Mouse (Mus musculus) kidney, postnatal 36 days (tissue): ENCODE data around the gene Hcrt.

ENCODE experiments used
- DNase-seq, 2 experiments: peaks; one replicate each; pipeline ENCODE4 v3.0.0; 2021 to 2022; ENCODE audit warnings: mixed read lengths in 2 of 2

Hcrt gene

DNA sequence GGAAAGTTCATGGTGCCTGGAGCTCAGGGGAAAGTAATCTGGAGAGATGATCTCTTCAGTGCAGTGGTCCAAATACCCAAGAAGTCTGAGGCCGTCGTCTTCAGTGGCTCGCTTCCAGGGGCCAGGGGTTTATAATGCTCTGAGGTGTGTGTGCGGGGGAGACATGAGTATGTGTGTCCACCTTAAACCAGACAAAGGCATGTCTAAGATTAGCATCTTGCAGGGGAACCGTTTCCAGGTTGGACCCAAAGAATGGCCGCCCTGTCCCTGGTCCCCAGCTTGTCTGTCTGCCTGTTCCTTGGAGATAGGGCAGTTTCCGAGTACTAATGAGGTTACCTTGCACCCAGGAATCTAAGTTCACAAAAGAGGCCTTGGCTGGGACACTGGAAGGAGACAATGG is at the start of gene Hcrt:
Hcrt (minus strand) TSS at position 101 of the 400 bp plus-strand sequence.
- no peak for DNase-seq

DNA sequence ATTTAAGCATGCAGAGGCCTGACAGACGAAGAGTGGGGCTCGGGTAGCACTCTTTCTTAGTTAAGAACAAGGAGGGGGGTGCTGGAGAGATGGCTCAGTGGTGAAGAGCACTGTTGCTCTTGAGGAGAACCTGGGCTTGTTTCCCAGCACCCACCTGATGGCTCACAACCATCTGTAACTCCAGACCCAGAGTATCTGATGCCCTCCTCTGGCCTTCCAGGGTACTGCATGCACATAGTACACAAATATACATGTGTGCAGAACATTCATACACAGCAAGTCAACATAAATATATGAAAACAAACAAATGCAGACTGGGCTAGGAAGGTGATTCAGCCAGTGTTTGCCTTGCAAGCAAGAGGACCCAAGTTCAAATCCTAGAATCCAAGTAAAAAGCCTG is 48.4 kb upstream of the Hcrt start:
- DNase-seq, result peak in 1 of 2 experiments; percentile 37

DNA sequence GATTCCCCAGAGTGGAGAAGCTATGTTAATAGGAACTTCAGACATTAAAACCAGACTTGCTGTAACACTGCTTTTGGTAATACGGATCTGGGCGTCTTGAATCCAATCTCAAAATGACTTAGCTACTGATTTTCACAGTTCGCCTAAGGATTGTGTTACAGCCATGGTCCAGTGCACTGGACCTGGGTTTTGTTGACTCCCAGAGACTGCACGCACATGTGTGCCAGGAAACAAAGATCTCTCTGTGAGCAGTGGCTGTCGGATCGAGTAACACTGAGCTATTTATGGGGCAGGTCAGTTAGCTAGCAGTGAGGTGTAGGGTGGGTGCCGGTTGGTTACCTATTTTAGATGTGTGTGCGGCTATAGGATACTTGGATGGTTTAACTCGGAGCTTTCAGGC is 47.8 kb upstream of the Hcrt start:
- peak; percentile 62 to 80 for DNase-seq

DNA sequence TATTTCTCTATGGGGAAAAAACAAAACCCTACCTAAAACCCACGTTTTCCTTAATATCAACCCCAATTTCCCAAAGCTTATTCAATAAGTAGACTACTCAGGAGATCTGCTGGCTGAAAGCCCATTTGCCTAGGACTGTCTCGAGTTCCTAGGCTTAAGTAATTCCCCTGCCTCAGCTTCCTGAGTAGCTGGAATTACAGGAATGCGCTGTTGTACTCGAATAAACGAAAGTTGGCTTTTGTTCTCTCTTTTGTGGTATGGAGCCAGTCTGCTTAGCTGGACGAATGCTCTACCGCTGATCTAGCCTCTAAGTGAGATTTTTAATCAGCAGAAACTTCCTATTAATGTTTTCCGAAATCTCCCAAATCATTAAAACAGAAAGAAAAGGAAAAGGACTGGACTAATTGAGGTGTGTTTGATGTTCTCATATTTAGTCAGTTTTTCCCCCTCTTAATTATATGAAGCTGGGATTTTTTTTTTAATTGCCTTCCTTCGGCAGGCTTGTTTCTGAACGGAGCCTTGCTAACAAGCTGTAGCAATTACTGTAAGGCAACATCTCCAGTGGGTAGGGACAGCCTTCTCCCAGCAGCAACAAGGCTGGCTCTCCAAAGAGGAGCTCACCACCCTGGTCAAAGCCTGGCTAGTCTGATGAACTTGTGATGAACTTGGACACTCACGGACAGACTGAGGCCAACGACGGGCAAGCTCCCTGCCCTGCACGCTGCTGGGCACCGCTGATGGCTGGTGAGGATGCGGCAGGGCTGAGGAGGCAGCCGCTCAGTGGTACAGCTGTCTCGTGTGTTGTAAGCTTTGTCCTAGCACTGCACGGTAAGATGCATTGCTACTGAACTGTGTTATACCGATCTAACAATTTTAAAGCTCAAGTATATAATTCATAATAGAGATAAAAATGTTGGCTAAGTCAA is 43.9 kb upstream of the Hcrt start:
- no peak for DNase-seq

DNA sequence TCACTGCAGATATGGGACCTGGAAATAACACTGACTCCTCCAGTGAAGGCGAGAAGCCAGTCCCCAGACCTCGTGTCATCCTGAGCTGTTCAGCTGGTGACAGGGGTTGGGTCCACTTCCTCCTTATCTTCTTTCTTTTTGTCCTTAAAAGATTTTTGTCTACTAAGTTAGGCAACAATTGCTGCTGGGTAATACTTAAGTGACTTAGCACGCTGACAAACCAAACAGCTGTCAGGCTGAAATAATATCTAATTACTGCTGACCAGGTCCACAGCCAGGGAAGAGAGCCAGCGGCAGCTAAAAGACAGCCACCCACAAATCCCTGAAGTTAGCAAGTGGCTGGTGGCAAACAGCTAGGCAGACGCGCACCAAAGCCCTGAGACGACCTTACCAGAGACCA is 42.8 kb upstream of the Hcrt start:
- DNase-seq, result no peak

DNA sequence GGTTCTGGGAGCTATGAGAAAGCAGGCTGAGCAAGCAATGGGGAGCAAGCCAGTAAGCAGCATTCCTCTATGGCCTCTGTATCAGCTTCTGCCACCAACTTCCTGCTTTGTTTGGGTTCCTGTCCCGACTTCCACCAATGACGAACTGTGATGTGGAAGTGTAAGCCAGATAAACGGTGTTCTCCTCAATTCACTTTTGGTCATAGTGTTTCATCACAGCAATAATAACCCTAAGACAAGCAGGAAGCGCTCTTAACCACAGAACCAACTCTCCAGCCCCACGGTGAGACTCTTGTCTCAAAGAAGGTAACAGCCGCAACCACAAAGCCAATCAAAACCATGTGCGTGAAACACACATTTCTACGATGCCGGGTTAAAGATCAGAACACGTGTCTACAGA is 41.7 kb upstream of the Hcrt start:
- no peak for DNase-seq

DNA sequence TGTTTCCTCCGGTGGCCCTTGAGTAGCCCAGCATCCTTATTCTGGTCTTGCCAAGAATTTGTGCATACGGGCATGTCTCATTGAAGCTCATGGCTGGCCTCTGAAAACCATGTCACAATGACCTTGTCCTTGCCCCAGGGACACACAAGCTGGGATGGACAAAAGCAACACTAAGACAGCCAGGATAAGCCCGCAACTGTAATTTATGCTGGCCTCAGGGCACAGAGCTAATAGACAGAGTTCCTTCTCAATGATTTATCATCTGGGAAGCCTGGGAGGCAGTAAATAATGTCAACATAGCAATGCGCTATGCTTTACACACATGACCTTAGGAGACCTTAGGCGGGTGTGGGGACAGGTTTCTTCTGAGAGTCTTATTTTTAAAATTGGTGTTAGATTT is 36.7 kb upstream of the Hcrt start:
- no peak for DNase-seq

DNA sequence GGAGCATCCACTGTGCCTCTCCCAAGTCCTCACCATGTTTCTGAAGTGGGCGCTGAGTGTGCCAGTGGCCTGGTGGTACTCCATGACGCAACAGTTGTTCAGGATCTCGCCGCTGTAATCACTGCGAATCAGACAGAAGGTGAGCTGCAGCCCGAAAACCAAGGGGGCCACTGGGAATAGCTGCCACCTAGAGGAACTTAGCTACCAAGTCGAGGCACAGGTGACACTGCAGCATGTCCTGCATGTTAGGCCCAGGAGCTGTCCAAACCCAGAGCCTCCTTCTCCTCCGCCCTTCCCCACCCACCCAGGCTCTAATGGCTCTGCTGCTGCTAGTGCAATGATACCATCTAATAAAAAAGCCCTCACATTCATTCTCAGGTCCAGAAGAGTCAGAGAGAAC is 33.9 kb upstream of the Hcrt start:
- DNase-seq, result no peak

DNA sequence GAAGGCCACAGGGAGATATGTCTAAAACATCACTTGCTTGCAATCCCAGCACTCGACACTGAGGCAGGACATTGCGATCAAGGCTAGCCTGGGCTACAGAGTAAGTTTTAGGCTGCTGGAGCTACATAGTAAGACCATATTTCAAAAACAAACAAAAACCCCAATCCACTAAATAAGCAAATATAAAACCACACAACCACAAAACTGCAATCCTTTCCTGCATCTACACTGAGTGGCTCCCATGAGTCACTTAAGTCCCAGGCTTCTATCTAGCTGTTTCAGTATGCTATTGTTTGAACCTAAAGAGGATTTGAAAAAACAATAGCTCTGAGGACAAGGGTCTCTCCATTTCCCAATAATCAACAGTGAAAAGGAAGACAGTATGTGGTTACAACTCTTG is 32.7 kb upstream of the Hcrt start:
- no peak for DNase-seq

DNA sequence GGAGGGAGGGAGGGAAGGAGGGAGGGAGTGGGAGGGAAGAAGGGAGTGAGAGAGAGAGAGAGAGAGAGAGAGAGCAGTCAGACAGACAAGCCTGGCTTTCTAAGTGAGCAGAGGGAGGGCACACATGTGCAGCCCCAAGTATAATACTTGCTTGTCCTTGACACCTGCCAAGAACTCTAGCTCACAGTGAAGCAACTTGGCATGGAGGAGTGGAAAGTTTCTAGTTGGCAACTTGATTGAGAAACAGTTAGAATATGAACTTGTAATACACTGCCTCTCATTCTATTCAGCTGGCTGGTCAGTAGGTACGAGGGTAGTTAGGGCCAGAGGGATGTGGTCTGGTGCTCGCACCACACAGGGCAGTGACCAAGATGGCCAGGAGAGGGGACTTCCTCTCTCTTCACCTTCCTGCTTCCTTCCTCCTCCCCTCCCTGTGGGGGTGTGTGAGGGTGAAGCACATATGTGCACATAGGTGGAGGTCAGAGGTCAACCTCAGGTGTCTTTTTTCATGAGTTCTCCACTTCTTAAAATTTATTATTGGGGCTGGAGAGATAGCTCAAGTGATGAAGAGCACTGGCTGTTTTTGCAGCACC is 28.8 kb upstream of the Hcrt start:
- peak; percentile 66 to 87 for DNase-seq

DNA sequence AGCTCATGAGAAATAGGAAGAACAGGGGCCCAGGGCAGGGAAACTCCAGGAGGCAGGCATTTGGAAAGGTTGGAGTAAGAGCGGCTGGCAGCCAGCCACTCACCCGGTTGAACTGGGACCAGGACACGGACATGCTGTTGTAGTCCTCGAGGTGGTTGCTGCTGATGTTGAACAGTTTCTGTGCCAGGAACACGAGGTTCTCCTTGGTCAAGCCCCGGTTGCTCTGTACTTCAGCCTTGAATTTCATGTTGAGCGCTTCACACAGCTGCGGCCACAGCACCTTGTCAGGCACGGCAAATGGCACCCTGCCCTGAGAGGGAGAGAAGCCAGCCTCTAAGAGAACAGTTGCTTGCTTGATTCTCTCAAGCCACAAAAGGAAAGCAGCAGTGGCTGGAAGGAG is 27.9 kb upstream of the Hcrt start:
- DNase-seq, result peak; percentile 90 to 92

DNA sequence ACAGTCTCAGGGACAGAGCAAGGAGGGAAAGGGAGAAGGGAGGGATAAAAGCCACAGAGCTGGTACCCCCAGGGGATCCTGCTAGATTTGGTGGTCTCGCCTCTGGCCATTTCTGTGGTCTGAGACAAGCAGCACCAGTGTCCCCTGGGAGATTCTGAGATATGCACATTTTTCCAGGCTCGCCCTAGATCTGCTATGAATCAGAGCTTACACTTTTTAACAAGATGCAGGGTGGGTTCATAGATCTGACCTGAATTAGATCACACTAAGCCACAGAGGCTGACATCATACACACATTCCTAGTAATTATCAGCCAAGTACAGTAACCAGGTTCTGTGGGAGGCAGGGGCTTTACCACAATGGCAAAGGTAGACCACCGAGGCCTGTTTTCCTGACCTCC is 27.0 kb upstream of the Hcrt start:
- DNase-seq, result no peak

DNA sequence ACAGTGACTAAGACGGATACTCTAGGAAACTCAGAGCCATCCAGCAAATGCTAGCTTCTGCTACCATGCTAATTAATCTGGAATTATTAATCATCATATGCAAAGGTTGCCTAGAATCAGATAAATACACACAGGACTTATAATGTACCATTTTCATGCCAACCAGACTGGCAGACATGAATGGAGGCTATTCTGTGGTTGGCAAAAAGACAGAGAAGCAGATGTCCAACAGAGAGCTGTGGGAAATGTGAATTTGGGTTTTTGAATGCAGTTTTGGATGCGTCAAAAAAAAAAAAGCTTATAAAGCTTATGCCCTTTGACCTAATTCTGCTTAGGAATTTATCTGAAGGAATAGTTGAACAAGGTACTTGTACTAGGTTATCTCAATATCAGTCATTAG is 23.0 kb upstream of the Hcrt start:
- no peak for DNase-seq

DNA sequence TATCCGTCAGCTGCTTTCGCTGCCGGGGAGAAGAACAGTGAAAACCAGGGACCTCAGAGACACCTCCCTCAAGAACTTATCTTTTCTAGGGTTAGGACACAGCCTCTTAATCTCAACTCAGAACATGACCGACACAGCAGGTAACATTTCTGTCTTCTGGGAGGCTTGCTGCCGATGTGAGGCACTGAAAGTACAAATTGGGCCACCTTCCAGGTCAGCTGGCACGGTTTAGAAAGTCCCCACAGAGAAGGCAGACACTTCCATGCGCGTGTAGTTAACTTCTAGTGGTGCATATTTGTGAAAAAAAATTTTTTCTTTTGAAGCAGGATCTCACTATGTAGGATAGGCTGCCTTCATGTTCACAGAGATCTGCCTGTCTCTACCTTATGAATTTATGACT is 21.6 kb upstream of the Hcrt start:
- DNase-seq, result peak in 1 of 2 experiments; percentile 57

DNA sequence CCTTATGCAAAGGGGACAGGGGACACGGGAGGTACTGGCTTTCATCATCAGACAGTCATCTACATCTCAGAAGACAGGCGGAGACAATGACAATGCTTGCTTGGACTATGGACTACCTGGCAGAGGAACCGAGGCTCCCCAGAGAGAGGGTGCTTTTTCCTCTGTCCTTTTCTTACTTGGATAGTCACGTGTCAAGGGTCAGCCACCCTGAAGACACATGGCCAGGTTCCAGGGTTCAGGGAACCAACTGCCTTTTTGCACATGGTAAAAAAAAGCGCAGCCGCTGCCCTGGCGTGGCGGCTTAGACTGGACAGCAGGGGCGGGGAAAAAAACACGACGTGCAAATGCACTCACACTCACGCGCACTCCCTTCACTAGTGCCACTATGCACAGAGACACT is 19.8 kb upstream of the Hcrt start:
- DNase-seq, result peak; percentile 89 to 93

DNA sequence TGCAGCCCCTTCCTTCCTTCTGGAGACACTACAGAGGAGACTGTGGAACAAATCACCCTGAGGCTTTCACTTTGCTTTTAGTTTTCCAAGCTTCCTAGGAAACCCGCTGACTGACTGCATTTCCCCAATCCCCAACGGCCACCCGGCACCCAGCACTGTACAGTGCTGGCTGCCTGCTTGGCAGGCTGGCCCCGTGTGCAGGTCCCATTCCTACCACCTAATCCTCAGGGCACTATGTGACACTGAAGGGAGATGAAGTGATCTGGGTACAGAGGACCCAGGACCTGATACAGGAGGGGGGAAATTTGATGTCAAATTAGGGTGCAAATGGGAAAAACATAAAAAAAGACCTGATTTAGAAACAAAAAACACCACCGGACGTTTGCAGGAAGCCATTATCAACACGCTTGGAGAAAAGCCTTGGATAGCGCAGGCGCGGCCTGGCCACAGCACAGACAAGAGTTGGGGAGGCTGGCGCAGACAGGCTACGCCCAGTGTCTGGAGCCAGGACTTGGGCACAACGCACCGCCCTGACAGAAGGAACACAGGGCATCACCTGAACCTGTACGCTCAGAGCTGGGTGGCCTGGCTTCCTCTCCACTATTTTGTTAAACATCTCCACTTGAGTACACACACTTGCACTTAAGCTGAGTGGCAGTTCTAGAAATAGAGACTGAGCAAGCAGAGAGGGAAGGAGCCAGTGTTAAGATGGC is 19.2 kb upstream of the Hcrt start:
- peak in 1 of 2 experiments; percentile 56 for DNase-seq

DNA sequence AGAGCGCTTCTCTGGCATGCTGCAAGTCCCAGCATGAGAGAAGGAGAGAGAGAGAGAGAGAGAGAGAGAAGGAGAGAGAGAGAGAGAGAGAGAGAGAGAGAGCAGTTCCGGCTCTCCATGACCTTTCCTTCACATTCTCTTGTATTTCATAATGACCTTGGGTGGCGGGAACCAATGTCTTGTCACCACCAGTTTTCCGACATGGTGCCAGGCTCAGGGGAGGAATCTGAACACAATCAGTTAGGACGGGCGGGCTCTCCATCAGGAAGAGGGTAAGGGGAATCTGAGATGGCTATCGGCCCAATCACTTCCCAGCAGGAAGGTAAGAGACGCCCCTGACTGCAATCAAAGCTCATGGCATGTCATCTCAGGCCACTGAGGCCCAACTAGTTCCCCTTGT is 17.5 kb upstream of the Hcrt start:
- no peak for DNase-seq

DNA sequence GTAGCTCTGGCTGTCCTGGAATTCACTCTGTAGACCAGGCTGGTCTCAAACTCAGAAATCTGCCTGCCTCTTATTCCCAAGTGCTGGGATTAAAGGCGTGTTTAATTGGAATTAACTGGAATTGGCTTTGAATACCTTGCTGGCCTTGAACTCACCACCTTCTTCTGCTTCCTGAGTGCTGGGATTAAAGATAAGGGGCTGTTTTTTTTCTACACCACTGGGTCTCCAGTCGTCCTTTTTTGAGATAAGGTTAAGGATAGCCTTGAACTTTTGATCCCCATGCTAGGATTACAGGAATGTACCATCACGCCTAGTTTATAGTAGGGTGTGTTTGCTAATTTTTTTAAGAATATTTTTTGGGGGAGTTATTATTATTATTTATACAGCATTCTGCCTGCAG is 15.3 kb upstream of the Hcrt start:
- no peak for DNase-seq

DNA sequence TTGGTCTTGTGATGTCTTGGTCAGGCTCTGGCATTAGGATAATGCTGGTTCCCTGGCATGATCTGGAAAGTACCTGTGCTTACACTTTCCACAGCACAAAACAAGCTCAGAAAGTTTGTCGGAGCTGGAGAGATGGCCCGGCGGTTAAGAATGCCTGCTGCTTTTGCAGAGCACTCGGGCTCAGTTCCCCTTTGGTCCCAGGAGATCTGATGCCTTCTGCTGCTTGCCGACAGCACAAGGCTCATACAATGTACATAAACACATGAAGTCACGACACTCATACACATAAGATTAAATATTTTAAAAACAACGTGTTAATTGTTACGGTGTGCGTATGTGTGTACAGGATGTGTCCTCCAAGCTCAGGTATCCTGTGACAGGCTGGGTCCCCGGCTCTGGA is 13.2 kb upstream of the Hcrt start:
- no peak for DNase-seq

DNA sequence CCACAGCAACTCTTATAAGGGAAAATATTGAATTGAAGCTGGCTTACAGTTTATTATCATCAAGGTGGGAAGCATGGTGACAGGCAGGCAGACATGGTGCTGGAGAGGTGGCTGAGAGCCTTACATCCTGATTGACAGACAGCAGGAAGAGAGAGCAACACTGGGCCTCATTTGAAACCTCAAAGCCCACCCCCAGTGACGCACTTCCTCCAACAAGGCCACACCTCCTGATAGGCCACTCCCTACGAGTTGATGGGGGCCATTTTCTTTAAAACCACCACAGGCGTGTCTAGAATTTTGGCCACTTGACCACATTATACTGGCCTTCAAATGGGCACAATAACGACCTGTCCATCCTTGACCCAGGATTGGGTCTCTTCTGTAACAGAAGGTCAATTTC is 11.5 kb upstream of the Hcrt start:
- no peak for DNase-seq

DNA sequence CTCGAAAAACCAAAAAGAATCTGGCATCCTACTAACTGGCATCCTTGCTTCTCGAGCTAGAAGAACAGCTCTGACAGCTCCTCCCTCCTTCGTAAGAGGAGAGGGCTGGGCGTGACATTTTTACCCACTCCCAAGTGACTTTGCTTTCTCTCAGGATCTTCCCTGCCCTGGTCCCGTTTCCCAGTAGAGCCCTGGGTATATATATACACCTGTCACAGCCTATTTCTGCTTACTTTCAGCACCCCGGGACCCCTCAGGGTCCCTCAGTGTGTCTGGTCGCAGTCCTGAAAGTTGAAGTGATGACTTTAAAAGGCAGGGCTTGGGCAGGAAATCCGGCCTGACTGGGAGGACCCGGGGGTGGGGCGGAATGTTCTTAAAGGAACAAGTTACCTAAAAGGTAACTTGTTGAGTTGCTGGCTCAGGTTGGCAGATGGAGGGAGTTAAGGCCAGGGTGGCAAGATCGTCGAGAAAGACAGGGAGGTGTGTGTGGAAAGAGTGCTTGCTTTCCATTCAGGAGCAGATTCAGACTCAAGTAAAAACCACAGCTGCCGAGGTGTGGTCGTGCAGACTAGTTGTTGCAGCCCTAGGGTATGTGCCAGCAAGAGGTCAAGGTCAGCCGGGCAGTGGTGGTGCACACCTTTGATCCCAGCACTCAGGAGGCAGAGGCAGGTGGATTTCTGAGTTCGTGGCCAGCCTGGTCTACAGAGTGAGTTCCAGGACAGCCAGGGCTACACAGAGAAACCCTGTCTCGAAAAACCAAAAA is 8.1 kb upstream of the Hcrt start, which contains the start of gene Ghdc:
Ghdc (minus strand) TSS at position 312 of the 763 bp plus-strand sequence.
- DNase-seq, result peak; percentile 95 to 96

DNA sequence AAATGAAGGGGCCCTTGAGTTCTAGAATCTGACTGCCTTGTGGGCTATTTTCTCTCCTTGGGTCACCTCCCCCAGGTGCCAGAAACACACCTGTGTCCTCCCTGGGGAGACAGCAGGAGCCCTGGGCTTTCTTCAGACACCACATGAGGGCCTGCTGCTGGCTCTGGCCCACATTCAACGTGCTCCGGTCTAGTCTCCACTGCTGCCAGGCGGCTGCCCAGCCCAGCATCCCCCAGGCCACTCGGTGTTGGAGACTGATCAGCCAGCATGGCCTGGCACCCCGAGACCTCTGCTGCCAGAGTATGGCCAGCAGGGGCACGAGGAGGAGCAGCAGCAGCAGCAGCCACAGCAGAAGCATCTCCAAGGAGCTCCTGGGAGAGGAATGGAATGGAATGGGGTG is 7.2 kb upstream of the Hcrt start:
- peak in 1 of 2 experiments; percentile 38 for DNase-seq

DNA sequence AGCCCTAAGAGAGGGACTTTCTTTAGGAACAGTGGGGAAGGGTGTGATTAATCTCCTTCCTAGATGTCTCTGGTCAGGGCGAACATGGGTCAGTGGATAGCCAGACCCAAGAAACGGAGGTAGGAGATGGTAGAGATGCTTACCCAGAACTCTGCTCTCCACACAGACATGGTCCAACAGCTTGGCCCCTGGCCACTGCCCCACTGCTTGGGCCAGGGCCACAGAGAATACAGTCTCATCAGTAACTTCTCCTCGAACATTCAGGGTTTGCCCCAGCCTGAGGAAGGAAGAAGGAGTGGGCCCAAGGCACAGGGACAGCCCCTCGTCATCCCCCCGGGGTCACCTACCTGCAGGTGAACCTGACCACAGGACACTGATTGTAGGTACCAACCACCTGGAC is 5.1 kb upstream of the Hcrt start:
- peak; percentile 54 to 83 for DNase-seq
